Mouse (Mus musculus) midbrain, embryonic 16.5 days (tissue): ENCODE measurements around the gene Rpl9-ps1. TPM values are rescaled to one million over a fixed set of nuclear protein-coding genes. Genes with fewer than 3 reads are reported as not detected.

Source experiments
- polyA plus RNA-seq: library from polyadenylated mRNA; unstranded; fragments of >200 nt; fragmentation: Nextera tagmentation; extraction: Ambion mirVana; gene quantifications from 2 replicates; pipeline ENCODE4 v1.2.1, GENCODE M21; 2015

The Rpl9-ps1 gene
- polyA plus RNA-seq, 1 experiment from 2014 or later = not detected

Other genes with a start within 250 kb of the Rpl9-ps1 start
- gene Rasl10b, start 236.5 kb downstream of the Rpl9-ps1 start, polyA plus RNA-seq = 32.9 and 38.2 TPM in 2 replicates
- 0.44 and 0.61 TPM in 2 replicates for gene Gas2l2, start 216.2 kb downstream of the Rpl9-ps1 start, polyA plus RNA-seq
- gene 1700020L24Rik, start 207.9 kb downstream of the Rpl9-ps1 start, polyA plus RNA-seq = 0.57 and 0.64 TPM in 2 replicates
- gene Mmp28, start 182.6 kb downstream of the Rpl9-ps1 start, polyA plus RNA-seq = 2.6 and 2.7 TPM in 2 replicates
- gene Taf15, start 172.5 kb downstream of the Rpl9-ps1 start, polyA plus RNA-seq = 10.9 and 13.0 TPM in 2 replicates
- gene Heatr9, start 123.4 kb downstream of the Rpl9-ps1 start, polyA plus RNA-seq = not detected in 2 replicates
- gene Ccl5, start 115.1 kb downstream of the Rpl9-ps1 start, polyA plus RNA-seq = not detected in 2 replicates
- gene Ccl9, start 67.0 kb downstream of the Rpl9-ps1 start, polyA plus RNA-seq = 1.1 and 1.5 TPM in 2 replicates
- gene Ccl6, start 52.5 kb downstream of the Rpl9-ps1 start, polyA plus RNA-seq = 0.88 and 2.0 TPM in 2 replicates
- gene Ccl3, start 3.7 kb upstream of the Rpl9-ps1 start, polyA plus RNA-seq = 0.75 and 1.5 TPM in 2 replicates
- 0.30 and 0.57 TPM in 2 replicates for gene Ccl4, start 17.0 kb upstream of the Rpl9-ps1 start, polyA plus RNA-seq
- gene Wfdc17, start 58.4 kb upstream of the Rpl9-ps1 start, polyA plus RNA-seq = not detected in 2 replicates
- gene Wfdc18, start 63.4 kb upstream of the Rpl9-ps1 start, polyA plus RNA-seq = not detected in 2 replicates
- not detected in 2 replicates for gene Wfdc21, start 101.3 kb upstream of the Rpl9-ps1 start, polyA plus RNA-seq
- 32.2 and 37.6 TPM in 2 replicates for gene Heatr6, start 108.1 kb upstream of the Rpl9-ps1 start, polyA plus RNA-seq
- 0.13 TPM in 1 of 2 replicates, not detected in the other for gene Hnf1b, start 204.4 kb upstream of the Rpl9-ps1 start, polyA plus RNA-seq